Mouse (Mus musculus): ENCODE data around the gene Epas1. TPM values are rescaled to one million over a fixed set of nuclear protein-coding genes. Genes with fewer than 3 reads are reported as not detected.

Epas1 gene
- polyA plus RNA-seq, 1 experiment from 2014 or later, result 8.1 TPM

DNA sequence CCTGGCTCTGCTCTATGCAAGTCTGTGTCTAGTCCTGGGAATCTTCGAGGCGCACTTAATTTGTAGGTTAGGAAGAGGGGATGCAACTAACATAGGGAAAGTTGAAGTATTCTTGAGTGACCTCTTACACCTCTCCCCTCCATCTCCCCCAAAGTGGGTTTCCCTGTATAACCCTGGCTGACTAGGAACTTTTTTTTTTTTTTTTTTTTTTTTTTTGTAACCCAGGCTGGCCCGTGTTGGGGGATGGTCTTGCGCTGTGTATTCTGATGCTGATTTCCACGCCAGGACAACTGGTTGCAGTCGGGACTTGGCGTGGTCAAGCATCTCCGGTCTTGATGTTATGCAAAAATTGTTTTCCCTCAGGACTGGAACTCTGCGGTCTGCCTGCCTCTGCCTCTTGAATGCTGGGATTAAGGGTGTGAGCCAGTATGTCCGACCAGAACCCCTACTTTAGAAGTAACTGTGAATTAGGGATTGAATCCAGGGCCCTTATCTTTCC lies 2.1 kb upstream of the Epas1 start:
- Histone ChIP-seq H3K9me3 (ENCODE audit: control insufficient read depth, low read length) (no peaks in the 10 kb centered on the region), H3K27me3 (replicated peaks; ENCODE audit: control insufficient read depth, insufficient read depth, low read length) (peaks cover 57% of the 10 kb centered on the region), H3K4me2 (no peak overlapping the region), H3K4me3 (ENCODE audit: low read depth, low read length) (no peak overlapping the region), H3K36me3 (ENCODE audit: control insufficient read depth, insufficient read depth, low read length) (no peaks in the 10 kb centered on the region), H3K4me1 (replicated peaks; ENCODE audit: control insufficient read depth, insufficient read depth, low read length) (peaks cover 9% of the 10 kb centered on the region), H3K27ac (ENCODE audit: low read depth, low read length) (no peak overlapping the region), H3K9ac (ENCODE audit: low read depth, low read length) (no peak overlapping the region)
- no peak for ATAC-seq (replicated peaks; ENCODE audit: low FRiP score)
- no peak for DNase-seq (ENCODE audit: low spot score)
- 75% methylated on average over 10 of the region's 10 CpGs for WGBS

DNA sequence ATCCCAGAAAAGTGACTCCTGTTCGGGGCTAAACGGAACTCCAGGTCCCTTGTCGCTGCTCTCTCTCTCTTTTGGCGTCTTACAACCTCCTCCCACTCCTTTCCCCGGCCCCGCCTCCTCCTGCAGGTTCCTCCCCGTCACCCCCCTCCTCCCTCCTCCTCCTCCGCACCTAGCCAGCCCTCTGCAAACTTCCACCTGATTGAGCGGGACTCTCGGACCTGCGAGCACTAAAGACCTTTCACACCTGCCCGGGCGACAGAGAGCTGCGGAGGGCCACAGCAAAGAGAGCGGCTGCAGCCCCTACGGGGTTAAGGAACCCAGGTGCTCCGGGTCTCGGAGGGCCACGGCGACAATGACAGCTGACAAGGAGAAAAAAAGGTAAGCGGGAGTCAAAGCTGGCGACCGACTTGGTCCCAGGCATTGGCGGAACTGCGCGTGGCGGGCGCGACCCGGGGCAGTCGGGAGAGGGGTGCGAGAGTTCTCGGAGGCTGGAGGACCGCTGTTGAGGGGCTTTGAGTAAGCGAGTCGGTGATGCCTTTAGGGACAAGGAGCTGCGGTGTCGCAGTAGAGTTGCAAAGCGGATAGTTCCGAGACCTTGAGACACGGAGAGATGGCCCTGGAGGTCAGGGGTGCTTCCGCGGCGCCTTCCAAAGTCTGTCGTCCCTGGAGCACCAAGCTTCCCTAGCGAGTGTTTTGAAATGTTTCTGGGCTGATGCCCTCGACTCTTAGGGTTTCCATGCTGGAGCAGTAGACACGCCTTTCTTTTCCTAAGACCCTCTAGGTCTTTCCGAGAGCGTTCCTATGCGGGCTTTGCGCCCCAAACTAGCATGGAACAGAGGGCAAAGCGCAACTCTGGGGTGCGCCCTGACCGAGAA lies 668 bp downstream of the Epas1 start:
- DNase-seq (ENCODE audit: low spot score), result peak; percentile 64
- H3K9ac ChIP-seq (ENCODE audit: low read depth, low read length), result peak overlapping the region; percentile 2; the same call in 1 of the 2 replicates
- no peak overlapping the region for H3K27ac ChIP-seq (ENCODE audit: low read depth, low read length)
- peaks cover 62% of the 10 kb centered on the region for H3K27me3 ChIP-seq (replicated peaks; ENCODE audit: control insufficient read depth, insufficient read depth, low read length)
- H3K4me3 ChIP-seq (ENCODE audit: low read depth, low read length), result peak overlapping the region; percentile 60
- peaks cover 9% of the 10 kb centered on the region for H3K4me1 ChIP-seq (replicated peaks; ENCODE audit: control insufficient read depth, insufficient read depth, low read length)
- under 1% methylated on average over 55 of the region's 55 CpGs for WGBS
- H3K9me3 ChIP-seq (ENCODE audit: control insufficient read depth, low read length), result no peaks in the 10 kb centered on the region
- peak overlapping the region; percentile 92 for H3K4me2 ChIP-seq
- ATAC-seq (replicated peaks; ENCODE audit: low FRiP score), result peak; percentile 40
- no peaks in the 10 kb centered on the region for H3K36me3 ChIP-seq (ENCODE audit: control insufficient read depth, insufficient read depth, low read length)

GRCm38 (mm10) chr17:86754806-86755571 lies 1.5 kb downstream of the Epas1 start:
- ATAC-seq (replicated peaks; ENCODE audit: low FRiP score) (no peak), DNase-seq (ENCODE audit: low spot score) (peak; percentile 47)
- Histone ChIP-seq H3K9ac (ENCODE audit: low read depth, low read length) (peak overlapping the region; percentile 2; the same call in 1 of the 2 replicates), H3K27me3 (replicated peaks; ENCODE audit: control insufficient read depth, insufficient read depth, low read length) (peaks cover 62% of the 10 kb centered on the region), H3K36me3 (ENCODE audit: control insufficient read depth, insufficient read depth, low read length) (no peaks in the 10 kb centered on the region), H3K4me3 (ENCODE audit: low read depth, low read length) (peak overlapping the region; percentile 60), H3K9me3 (ENCODE audit: control insufficient read depth, low read length) (no peaks in the 10 kb centered on the region), H3K4me1 (replicated peaks; ENCODE audit: control insufficient read depth, insufficient read depth, low read length) (peaks cover 9% of the 10 kb centered on the region), H3K27ac (ENCODE audit: low read depth, low read length) (no peak overlapping the region), H3K4me2 (peak overlapping the region; percentile 92)
- 2% methylated on average over 52 of the region's 52 CpGs for WGBS

GRCm38 (mm10) chr17:86755581-86756195 lies 2.2 kb downstream of the Epas1 start:
- Histone ChIP-seq H3K4me2 (peak overlapping the region; percentile 92), H3K9me3 (ENCODE audit: control insufficient read depth, low read length) (no peaks in the 10 kb centered on the region), H3K4me3 (ENCODE audit: low read depth, low read length) (peak overlapping the region; percentile 60), H3K9ac (ENCODE audit: low read depth, low read length) (no peak overlapping the region), H3K4me1 (replicated peaks; ENCODE audit: control insufficient read depth, insufficient read depth, low read length) (peaks cover 9% of the 10 kb centered on the region), H3K36me3 (ENCODE audit: control insufficient read depth, insufficient read depth, low read length) (no peaks in the 10 kb centered on the region), H3K27ac (ENCODE audit: low read depth, low read length) (no peak overlapping the region), H3K27me3 (replicated peaks; ENCODE audit: control insufficient read depth, insufficient read depth, low read length) (peaks cover 59% of the 10 kb centered on the region)
- 15% methylated on average over 11 of the region's 11 CpGs for WGBS
- DNase-seq (ENCODE audit: low spot score), result no peak
- ATAC-seq (replicated peaks; ENCODE audit: low FRiP score), result no peak

DNA sequence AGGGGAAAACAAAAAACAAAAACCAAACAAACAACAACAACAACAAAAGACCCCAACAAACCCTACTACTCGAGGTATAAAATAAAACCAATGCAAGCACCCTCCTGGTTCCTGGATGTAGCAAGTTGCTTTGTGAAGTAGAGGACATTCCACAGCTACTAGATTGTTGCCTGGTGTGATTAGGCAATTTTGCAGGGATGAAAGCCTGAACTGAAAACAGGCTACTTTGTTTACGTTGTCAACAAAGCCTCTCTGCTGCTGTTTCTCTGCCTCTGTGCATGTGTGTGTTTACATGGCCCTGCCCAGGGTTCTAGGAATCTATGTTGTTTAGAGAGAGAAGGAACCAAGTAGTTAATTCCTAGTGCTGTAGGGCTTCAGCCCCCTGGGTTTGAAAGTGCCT lies 4.1 kb downstream of the Epas1 start:
- Histone ChIP-seq H3K27ac (ENCODE audit: low read depth, low read length) (no peak overlapping the region), H3K4me3 (ENCODE audit: low read depth, low read length) (no peak overlapping the region), H3K9ac (ENCODE audit: low read depth, low read length) (no peak overlapping the region), H3K9me3 (ENCODE audit: control insufficient read depth, low read length) (no peaks in the 10 kb centered on the region), H3K4me1 (replicated peaks; ENCODE audit: control insufficient read depth, insufficient read depth, low read length) (peaks cover 9% of the 10 kb centered on the region), H3K4me2 (no peak overlapping the region), H3K27me3 (replicated peaks; ENCODE audit: control insufficient read depth, insufficient read depth, low read length) (peaks cover 43% of the 10 kb centered on the region), H3K36me3 (ENCODE audit: control insufficient read depth, insufficient read depth, low read length) (no peaks in the 10 kb centered on the region)
- 45% methylated on average over 2 of the region's 2 CpGs for whole genome bisulfite sequencing
- no peak for ATAC-seq (replicated peaks; ENCODE audit: low FRiP score)
- DNase-seq (ENCODE audit: low spot score), result no peak

GRCm38 (mm10) chr17:86761859-86762258 lies 8.4 kb downstream of the Epas1 start:
- DNase-seq (ENCODE audit: low spot score), result no peak
- WGBS, result 81% methylated on average over 5 of the region's 5 CpGs
- no peak overlapping the region for H3K9ac ChIP-seq (ENCODE audit: low read depth, low read length)
- H3K9me3 ChIP-seq (ENCODE audit: control insufficient read depth, low read length), result no peaks in the 10 kb centered on the region
- no peaks in the 10 kb centered on the region for H3K4me1 ChIP-seq (replicated peaks; ENCODE audit: control insufficient read depth, insufficient read depth, low read length)
- no peak overlapping the region for H3K4me3 ChIP-seq (ENCODE audit: low read depth, low read length)
- H3K27ac ChIP-seq (ENCODE audit: low read depth, low read length), result no peak overlapping the region
- no peak overlapping the region for H3K4me2 ChIP-seq
- H3K27me3 ChIP-seq (replicated peaks; ENCODE audit: control insufficient read depth, insufficient read depth, low read length), result 0 out of 2 replicates have a peak, but pooled peaks cover 3% of the 10 kb centered on the region
- H3K36me3 ChIP-seq (ENCODE audit: control insufficient read depth, insufficient read depth, low read length), result no peaks in the 10 kb centered on the region
- ATAC-seq (replicated peaks; ENCODE audit: low FRiP score), result no peak

GRCm38 (mm10) chr17:86762479-86763242 lies 9.2 kb downstream of the Epas1 start:
- ATAC-seq (replicated peaks; ENCODE audit: low FRiP score) (no peak), DNase-seq (ENCODE audit: low spot score) (no peak)
- H3K36me3 ChIP-seq (ENCODE audit: control insufficient read depth, insufficient read depth, low read length), result no peaks in the 10 kb centered on the region
- no peak overlapping the region for H3K27ac ChIP-seq (ENCODE audit: low read depth, low read length)
- H3K4me2 ChIP-seq, result no peak overlapping the region
- H3K9ac ChIP-seq (ENCODE audit: low read depth, low read length), result no peak overlapping the region
- H3K4me1 ChIP-seq (replicated peaks; ENCODE audit: control insufficient read depth, insufficient read depth, low read length), result no peaks in the 10 kb centered on the region
- no peak overlapping the region for H3K4me3 ChIP-seq (ENCODE audit: low read depth, low read length)
- H3K27me3 ChIP-seq (replicated peaks; ENCODE audit: control insufficient read depth, insufficient read depth, low read length), result 0 out of 2 replicates have a peak, but pooled peaks cover under 1% of the 10 kb centered on the region
- 82% methylated on average over 11 of the region's 11 CpGs for whole genome bisulfite sequencing
- no peaks in the 10 kb centered on the region for H3K9me3 ChIP-seq (ENCODE audit: control insufficient read depth, low read length)

Data from liver, embryonic 11.5 days (tissue).